Mouse (Mus musculus) gastrocnemius, postnatal 14 days (tissue): ENCODE results near the gene Bglap2. TPM values are rescaled to one million over a fixed set of nuclear protein-coding genes. Genes with fewer than 3 reads are reported as not detected.
"Not testable (repeated sequence)": the region's sequence is repeated elsewhere in the genome, so short reads cannot be mapped to it uniquely, and the experiment has no call there.

ENCODE experiments used
- DNase-seq: peaks from one replicate; pipeline ENCODE4 v3.0.0; 2021; ENCODE audit warnings: mixed read lengths
- intact Hi-C: fragments of 180-260 bp; cut with DNase I; formaldehyde crosslinking; loops from one replicate; pipeline ENCODE4 v1.15.1; 2025; ENCODE audit warnings: low total_unique reads
- long read RNA-seq, 2 experiments: library from polyadenylated mRNA; stranded (forward); transcript quantifications; one replicate each; pipeline ENCODE4 v2.0.0; 2021
- total RNA-seq, 2 experiments: library from RNA; stranded (reverse); gene quantifications; 2 replicates each; pipeline ENCODE4 v1.2.3; 2021

The Bglap2 gene
- not detected for total RNA-seq
- long read RNA-seq, experiment 1, result 0 reads
- long read RNA-seq, experiment 2, result 0 reads

DNA sequence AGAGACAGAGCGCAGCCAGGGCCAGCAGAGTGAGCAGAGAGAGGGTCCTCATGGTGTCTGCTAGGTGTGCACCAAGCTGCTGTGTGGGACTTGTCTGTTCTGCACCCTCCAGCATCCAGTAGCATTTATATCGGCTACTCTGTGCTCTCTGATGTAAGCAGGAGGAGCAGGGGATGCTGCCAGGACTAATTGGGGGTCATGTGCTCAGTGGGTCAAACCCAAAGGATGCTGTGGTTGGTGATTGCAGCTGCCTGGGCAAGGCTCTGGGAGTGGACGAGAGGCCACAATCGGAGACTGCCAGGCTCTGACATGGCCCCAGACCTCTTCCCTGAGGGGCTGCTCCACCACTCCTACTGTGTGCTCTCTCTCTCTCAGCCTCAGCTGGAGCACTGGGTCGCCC, at the start of gene Bglap2:
Gene Bglap2 (minus strand): TSS at position 101 of the 400 bp plus-strand sequence.
- intact Hi-C loops, DNase-seq: not testable (repeated sequence)

DNA sequence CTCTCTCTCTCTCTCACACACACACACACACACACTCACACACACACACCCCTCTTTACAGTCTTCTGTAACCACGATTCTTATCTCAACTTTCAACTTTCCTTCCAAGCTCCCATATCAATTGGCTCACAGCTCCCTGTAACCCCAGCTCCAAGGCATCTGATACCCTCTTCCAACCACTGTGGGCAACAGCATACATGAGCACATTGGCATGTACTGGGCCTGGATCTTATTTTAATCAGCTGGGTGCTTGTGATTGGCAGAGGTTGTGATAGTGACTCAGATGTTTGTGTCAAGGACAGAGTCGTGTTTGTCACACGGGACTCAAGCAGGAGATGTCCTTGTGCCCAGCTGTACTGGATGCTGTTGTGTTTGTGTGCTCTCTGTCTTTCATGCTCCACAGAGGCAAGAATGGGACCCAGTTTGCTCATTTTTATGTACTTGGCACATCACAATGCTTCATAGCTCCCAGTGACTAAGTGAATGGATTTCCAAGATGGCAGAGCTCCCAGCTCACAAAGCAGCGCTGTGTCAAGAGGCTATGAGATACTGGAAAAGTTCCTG, 48.9 kb upstream of the Bglap2 start:
- DNase-seq, result no peak
- intact Hi-C loops, result no loop called here

DNA sequence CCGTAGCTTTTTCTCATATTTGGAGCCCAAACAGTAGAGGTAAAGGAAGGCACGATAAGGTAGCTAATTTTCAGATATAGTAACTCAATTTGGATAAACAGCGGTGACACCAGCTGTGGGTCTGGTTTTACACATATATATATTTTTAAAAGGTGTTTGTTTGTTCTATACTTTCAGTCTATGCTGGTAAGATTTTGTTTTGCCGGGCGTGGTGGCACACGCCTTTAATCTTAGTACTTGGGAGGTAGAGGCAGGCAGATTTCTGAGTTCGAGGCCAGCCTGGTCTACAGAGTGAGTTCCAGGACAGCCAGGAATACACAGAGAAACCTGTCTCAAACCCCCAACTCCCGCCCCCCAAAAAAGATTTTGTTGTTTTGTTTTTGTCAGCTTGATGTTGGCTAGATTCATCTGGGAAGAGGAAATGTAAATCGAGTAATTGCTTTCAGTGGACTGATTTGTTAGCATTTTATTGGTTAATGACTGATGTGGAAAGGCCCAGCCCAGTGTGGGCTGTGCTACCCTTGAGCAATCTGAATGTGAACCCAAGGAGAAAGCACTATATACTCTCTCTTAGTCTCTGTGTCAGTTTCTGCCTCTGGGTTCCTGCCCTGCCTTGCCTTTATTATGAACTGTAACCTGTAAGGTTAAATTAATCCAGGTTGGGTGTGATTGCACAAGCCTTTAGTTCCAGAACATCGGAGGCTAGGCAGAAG, 47.4 kb upstream of the Bglap2 start:
- intact Hi-C loops, result no loop called here
- no peak for DNase-seq

DNA sequence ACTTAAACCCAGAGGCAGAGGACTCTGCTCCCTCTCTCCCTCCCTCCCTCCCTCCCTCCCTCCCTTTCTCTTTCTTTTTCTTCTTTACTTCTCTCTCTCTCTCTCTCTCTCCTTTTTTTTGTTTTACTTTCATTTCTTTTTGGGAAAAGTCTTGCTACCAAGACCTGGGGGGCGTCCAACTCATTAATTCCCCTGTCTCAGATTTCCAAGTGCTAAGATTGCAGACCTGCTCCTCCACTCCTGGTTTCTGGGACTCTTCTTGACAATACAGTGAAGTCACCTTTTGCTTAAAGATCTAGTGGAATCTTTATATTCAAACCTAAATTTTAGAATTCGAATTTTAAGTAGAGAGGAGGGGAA, 46.8 kb upstream of the Bglap2 start:
- no peak for DNase-seq
- intact Hi-C loops, result no loop called here

DNA sequence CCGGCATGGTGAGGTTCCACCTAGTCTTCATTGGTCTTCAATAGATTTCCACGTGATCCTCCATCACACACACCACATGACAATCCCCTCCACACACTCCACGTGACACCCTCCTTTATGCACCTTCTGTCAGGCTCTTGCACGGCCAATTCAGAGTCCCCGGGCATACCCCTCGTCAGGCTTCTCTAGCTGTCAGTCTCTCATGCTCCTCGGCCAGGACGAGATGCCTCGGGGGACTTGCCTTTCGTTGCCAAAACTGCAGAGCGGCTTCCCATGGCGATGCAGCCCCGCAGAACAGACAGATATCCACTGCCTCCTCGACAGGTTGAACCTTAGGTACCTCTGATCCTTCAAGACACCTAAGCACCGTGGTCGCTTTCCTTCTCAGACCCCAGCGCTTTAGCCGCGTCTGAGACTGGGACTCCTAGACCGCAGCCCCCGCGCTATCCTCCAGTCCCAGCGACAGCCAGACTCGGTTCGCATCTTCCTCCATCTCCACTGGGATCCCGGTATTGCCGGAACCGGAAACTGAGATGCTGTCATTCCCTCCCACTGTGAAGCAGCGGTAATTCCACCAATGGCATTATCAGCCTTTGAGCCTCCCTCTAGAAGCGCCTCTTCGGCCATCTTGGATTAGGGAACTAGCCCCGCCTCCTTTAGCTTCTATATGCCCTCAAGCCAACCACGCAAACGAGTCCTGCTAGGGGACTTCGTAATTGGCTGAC, 46.3 kb upstream of the Bglap2 start, which contains the start of gene Slc25a44:
Gene Slc25a44 (minus strand): TSS at position 535 of the 725 bp plus-strand sequence.
- peak; percentile 91 for DNase-seq
- intact Hi-C loops, result no loop called here

DNA sequence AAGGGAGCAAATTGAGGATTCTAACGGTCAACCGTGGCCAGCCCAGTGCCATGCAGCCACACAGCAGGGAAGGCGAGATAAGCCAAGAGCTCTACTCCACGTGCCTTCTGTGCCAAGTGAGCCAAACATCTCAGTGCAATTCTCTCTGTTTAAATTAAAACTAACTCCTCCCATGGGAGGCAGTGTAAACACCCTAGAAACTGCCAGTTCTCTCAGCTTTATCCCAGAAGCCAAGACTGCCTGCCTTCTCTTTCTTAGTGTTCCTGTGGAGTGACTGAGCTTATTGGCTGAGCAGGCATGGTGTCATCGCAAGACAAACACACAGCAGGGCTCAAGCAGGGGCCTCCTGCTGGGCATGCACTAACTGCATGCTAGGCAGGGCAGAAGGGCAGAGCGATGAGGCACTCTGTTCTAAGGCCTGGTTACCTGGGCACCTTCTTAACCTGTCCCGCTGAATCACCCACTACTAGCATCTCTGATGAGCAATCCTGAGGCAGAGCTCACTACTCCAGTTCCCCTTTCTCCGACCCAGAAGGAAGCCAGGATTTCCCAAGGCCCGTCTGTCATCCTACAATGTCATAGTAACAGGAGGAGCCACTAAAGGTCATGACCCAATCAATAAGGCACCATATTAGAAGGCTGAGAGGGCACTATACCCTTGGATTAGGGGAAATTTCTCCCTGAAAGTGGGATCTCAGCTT, 43.7 kb upstream of the Bglap2 start:
- DNase-seq, result no peak
- intact Hi-C loops, result no loop called here

DNA sequence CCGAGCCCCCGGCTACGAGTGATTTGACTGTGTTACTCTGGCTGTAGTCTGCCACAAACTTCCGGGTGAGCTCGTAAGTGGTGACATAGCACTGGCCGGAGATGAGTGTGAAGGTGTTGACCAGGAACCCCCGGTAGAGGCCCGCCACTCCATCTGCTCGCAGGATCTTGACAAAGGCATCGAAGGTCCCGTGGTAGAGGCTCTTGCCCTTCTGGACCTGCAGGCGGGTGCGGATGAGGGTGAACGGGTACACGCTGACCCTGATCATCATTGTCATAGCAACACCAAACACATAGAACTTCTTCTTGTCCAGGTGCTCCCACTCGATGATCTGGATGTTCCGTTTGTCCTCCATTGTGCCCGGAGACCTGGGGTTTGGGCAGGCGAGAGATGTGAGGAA, 42.3 kb upstream of the Bglap2 start:
- intact Hi-C loops, result no loop called here
- DNase-seq, result no peak

DNA sequence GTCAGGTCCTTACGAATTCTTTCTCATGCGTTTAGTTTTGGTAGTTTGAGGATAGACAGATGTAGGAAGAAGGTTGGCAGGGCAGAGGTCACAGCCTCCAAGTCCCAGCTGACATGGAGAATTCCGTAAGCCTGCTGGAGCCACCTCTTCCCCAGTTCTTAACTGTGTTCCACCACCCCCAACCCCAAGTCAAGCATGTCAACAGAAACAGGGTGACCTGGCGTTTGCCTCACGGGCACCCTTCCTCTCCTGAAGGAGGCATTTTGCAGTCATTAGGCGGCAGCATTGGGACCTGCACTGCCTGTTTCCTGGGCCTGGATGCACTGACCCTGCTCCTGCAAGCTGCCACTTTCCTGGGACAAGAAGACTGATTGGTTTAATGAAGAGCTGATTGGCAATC, 39.5 kb upstream of the Bglap2 start:
- no peak for DNase-seq
- intact Hi-C loops, result no loop called here

DNA sequence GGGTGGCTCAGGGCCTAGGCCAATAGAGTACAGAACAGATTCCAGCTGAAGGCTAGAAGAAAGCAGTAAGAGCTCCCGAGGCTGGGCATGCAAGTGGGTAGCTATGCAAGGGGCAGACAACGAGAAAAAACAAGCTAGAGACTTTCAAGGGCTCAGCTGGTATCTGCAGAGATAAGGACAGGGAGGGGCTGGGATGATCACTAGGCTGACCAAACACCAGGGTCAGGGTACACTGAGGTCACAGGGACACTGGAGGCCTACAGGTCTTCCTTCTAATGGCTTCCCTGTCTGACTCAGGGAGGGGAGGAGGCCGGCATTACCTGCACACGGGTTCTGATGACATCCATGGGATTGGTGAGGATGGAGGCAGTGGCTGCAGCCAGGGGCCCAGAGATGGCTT, 37.2 kb upstream of the Bglap2 start:
- DNase-seq, result no peak
- intact Hi-C loops, result no loop called here

DNA sequence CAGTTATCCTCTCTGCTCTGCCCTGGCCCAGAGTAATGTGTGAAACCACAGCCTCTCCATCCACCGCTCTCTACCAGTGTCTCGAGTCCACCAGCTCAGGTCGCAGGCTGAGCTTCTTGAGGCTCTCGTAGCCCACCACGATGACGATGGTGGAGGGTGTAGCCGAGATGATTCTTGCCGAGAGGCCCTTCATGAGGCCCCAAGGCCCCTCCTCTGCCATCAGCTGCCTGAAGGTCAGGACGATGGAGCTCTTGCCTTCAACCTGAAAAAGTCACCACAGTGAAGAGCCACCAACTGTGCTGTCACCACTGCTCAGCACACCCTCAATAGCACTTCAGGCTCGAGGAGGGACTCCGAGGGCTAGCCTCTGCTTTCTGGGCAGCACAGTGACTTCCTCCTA, 34.1 kb upstream of the Bglap2 start:
- intact Hi-C loops, result no loop called here
- no peak for DNase-seq

DNA sequence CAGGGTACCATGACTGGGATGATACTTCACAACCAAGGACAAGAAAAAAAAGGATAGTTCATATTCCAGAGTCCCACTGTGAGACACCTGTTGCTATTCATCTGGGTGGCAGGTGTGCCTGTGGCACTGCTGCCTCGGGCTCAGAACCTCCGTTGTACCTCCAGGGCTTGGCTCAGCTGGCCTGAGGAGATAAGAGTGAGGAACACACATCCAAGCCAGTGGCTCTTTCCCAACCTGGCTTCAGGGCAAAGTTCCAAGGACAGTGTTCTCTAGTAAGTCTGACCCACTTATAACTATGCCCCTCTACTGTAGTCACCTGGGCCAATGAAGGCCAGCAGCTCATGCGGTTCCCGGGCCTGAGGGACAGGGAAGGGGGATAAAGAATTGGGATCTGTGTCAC, 33.2 kb upstream of the Bglap2 start:
- no peak for DNase-seq
- intact Hi-C loops, result no loop called here

DNA sequence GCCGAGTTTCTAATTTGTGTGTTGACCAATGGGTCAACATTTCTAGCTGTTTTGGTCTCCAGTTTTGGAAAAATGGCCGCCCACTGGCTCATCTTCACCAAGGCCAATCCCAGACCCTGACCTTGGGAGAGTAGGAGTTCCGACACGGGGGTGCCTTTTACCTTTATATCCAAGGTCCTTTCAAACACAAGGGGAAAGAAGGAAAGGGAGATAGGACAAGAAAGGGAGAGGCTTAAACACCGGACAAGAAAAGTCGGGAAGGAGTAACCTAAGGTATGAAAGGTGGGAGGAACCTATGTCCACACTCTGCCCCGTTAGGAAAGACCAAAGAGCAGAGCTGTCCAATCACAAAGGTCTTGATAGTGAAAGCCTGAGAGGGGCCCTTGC, 32.1 kb upstream of the Bglap2 start:
- DNase-seq, result no peak
- intact Hi-C loops, result no loop called here

DNA sequence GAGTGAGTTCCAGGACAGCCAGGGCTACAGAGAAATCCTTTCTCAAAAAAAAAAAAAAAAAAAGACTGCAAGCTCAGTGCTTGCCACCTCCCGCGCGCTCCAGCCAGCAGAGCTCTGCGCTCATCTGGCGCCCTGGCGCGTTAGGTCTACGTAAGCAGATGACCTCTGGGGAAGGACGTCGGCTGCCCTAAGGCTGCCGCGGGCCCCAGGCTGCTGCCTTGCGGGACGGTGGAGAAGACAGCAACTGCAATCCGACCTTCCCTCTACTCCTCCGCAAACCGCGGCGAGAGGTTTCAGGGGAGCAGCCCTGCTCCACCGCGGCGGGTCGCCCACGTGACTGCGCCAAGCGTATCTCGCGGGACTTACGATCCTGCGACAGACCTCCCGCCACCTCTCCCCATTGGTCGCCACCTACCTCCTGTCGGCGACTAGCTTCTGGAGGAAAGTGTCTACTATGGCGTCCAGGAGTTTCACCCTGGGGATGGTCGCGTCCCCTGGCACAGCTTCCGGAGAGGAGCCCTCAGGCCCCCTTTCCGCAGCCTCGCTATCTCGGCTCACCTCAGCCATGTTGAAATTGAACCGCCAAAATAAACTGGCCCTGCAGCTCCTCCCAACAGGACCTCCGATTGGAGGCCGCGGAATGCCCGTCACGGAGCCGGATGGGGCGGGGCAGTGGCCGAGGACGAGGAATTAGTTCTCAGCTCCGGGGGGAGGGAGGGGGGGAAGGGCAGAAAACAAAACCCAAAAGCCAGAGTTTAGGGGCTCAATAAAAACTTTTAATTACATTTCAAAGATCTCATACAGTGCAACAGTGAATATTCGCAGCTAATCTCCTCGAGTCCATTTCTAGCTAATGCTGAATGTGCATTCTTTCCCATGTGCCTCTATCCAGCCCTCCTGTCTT, 31.5 kb upstream of the Bglap2 start, which contains the start of gene Pmf1:
Gene Pmf1 (minus strand): TSS at position 591 of the 904 bp plus-strand sequence.
- intact Hi-C loops, result loop anchor here (5.0 kb wide), 1 partner anchor 112 kb away; no protein-coding TSS in a partner anchor
- peak; percentile 96 for DNase-seq

DNA sequence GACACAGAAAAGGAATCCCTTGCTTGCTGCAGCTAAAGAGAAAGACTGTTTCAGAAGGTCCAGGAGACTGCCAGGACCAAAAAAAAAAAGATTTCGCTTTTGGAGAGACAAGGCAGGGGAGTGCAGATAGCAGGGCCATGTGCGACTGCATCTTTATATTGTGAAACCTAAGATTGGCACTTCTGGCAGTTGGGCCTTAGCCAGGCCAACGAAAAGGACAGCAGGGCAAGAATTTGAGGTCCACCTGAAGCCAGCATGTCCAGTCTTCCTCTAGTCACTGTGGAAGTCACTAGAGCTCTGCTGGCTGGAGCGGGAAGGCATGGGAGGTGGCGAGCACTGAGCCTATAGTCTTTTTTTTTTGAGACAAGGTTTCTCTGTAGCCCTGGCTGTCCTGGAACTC, 30.5 kb upstream of the Bglap2 start:
- DNase-seq, result no peak
- intact Hi-C loops, result loop anchor here (5.0 kb wide), 1 partner anchor 113 kb away; no protein-coding TSS in a partner anchor

DNA sequence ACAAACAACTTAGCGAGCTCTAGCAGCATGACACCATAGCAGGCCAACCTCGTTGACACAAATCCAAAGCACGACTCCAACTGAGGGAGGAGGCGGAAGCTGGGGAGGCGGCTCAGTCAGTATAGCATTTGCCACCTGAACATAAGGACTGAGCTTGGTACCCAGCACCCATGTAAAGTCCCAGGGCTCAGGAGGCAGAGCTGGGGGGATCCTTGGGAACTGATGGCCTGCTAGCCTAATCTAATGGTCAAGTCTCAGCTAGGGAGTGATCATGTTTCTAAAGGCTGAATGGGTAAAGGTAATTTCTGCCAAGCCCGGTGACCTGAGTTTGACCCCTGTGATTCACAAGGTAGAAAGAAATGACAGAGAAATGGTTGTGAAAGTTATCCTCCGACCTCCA, 29.0 kb upstream of the Bglap2 start:
- no peak for DNase-seq
- intact Hi-C loops, result loop anchor here (2.0 to 5.0 kb wide), 2 partner anchors 61 to 115 kb away; no protein-coding TSS in a partner anchor

DNA sequence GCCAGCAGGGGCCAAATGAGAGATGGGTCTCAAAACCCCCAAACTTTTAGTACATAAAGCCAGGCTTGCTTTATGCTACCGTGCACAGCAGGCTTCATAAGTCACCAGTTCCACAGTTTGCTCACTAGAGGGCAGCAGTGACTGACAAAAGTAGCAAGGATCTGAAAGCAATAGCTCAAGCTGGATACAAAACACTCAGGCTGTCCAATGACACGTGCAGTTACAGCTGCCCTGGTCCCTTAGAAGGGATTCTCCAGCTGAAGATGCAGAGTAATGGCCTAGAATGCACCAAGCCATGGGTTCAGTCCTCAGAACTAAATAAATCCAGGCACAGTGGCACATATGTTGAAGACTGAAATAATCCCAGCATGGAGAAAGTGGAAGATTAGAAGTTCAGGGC, 28.6 kb upstream of the Bglap2 start:
- intact Hi-C loops, result loop anchor here (2.0 to 5.0 kb wide), 2 partner anchors 62 to 115 kb away; no protein-coding TSS in a partner anchor

DNA sequence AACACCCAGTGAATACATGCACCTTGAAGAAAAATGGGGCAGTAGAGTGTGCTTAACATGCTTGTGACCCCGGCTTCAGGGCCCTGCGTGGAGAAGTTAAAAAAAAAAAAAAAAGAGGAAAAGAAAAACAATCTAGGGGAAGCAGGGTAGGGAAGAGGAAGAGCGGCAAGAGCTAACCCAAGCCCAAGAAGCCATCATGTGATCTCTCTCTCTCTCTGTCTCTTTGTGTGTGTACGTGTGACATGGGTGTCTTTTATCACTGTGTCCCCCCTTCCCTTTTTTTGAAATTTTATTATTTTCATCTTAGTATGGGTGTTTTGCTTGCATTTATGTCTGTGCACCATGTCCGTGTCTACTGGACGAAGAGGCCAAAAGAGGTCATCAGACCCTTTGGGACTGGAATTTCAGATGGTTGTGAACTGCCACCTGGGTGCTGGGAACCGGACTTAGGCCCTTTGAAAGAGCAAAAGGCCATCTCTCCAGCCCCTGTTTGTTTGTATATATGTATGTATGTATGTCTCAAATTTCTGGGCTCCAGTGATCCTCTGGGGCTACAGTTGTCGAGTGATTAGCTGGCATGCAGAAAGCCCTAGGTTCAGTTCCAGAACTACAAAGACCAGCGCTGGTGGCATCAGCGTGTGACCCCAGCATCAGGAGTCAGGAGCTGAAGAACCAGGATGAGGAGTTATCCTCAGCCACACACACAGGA, 25.2 kb upstream of the Bglap2 start:
- intact Hi-C loops, result no loop called here
- no peak for DNase-seq

More for the DNA sequence above, 28.6 kb upstream of the Bglap2 start:
- peak; percentile 53 for DNase-seq

DNA sequence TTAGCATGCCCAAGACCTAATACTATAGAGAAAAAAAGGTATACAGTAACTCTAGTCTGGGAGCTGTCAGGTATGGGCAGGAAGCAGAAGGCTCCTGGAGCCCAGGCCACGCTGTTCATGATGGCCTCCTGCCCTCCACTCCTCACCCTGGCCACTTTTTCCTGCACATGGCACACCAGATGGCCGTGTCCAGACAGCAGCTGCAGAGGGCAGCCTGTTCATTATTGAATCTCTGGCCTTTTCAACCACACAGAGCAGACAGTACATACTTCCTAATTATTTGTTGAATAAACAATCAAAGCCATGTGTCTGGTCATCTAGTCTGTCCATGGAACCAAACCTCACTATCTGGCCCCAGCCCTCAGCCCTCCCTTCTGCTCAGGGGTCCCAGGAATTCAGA, 20.2 kb upstream of the Bglap2 start:
- no peak for DNase-seq
- intact Hi-C loops, result no loop called here
